Mouse (Mus musculus): ENCODE data around the gene Mycbp. TPM values are rescaled to one million over a fixed set of nuclear protein-coding genes. Genes with fewer than 3 reads are reported as not detected.
"Not testable (repeated sequence)": the region's sequence is repeated elsewhere in the genome, so short reads cannot be mapped to it uniquely, and the experiment has no call there.

Mycbp gene
- polyA plus RNA-seq, 1 experiment from 2014 or later: 80.6 TPM

DNA sequence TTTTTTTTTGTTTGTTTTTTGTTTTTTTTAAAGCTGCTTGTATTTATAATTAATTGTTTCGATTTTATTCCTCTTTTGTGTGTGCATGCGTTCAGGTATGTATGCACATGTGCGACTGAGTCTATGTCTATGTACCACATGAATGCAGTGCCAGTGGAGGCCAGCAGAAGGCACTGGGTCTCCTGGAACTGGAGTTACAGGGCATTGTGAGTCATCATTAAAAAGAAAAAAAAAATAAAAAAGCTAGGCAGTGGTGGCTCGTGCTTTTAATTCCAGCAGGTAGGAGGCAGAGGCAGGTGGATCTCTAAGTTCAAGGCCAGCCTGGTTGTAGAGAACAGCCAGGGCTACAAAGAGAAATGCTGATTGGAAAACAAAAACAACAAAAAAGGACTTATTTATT is 25.4 kb downstream of the Mycbp start:
- H3K4me2 ChIP-seq (ENCODE audit: low read depth, low read length): no peak overlapping the region
- H3K9me3 ChIP-seq (ENCODE audit: control insufficient read depth, low read length): no peaks in the 10 kb centered on the region
- no peak overlapping the region for H3K27ac ChIP-seq (ENCODE audit: low read length)
- H3K27me3 ChIP-seq (ENCODE audit: control insufficient read depth, insufficient read depth, low read depth, low read length): no peaks in the 10 kb centered on the region
- no peak overlapping the region for H3K9ac ChIP-seq (ENCODE audit: low read length)
- H3K36me3 ChIP-seq (ENCODE audit: control insufficient read depth, insufficient read depth, low read length): peaks cover 41% of the 10 kb centered on the region
- 88% methylated on average over 4 of the region's 4 CpGs for WGBS
- H3K4me3 ChIP-seq (ENCODE audit: low read length): no peak overlapping the region
- ATAC-seq (ENCODE audit: low read depth): no peak
- no peaks in the 10 kb centered on the region for H3K4me1 ChIP-seq (replicated peaks; ENCODE audit: control insufficient read depth, insufficient read depth, low read length)

DNA sequence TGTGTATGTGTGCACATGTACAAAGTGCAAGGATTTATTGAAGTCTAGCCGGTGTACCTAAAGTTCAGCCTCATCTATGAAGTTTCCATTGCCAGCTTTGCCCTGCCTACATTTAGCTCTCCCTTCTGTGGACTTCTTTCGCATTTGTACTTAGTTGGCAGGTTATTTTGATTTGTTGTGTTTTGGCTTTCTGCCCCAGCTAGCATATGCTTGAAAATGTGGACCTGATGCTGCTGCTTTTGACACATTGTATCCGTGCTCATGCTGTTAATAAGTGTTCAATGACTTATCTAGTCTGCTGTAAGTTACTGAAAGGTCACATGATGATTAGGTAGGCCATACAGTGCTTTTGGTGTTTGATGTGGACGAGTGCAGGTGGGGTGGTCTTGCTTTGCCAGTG is 29.7 kb downstream of the Mycbp start:
- Histone ChIP-seq H3K4me3 (ENCODE audit: low read length) (no peak overlapping the region), H3K9me3 (ENCODE audit: control insufficient read depth, low read length) (no peaks in the 10 kb centered on the region), H3K27me3 (ENCODE audit: control insufficient read depth, insufficient read depth, low read depth, low read length) (no peaks in the 10 kb centered on the region), H3K4me1 (replicated peaks; ENCODE audit: control insufficient read depth, insufficient read depth, low read length) (no peaks in the 10 kb centered on the region), H3K4me2 (ENCODE audit: low read depth, low read length) (no peak overlapping the region), H3K27ac (ENCODE audit: low read length) (no peak overlapping the region), H3K9ac (ENCODE audit: low read length) (no peak overlapping the region), H3K36me3 (ENCODE audit: control insufficient read depth, insufficient read depth, low read length) (peaks cover 38% of the 10 kb centered on the region)
- no peak for ATAC-seq (ENCODE audit: low read depth)
- WGBS: 84% methylated on average over 4 of the region's 4 CpGs

DNA sequence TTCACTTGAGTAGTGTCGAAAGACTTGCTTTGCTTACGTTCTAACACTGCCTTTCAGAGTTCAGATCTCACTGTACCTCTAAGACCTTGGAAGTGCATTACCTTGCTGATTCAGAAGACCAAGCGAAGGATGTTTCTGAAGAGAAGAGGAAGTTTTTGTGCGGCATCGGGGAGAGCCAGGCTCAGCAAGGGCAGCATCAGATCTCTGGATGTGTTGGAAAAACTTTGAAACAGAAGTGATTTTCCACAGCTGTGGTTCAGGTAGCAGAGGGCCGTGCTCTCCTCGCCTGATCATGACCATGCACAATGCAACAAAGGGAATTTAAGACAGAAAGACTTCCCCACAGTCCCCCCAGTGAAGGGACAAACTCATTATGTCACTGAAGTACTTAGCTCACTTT is 31.4 kb downstream of the Mycbp start:
- no peak for ATAC-seq (ENCODE audit: low read depth)
- H3K36me3 ChIP-seq (ENCODE audit: control insufficient read depth, insufficient read depth, low read length): peaks cover 26% of the 10 kb centered on the region
- WGBS: 88% methylated on average over 7 of the region's 7 CpGs
- H3K27ac ChIP-seq (ENCODE audit: low read length): no peak overlapping the region
- no peaks in the 10 kb centered on the region for H3K27me3 ChIP-seq (ENCODE audit: control insufficient read depth, insufficient read depth, low read depth, low read length)
- no peak overlapping the region for H3K4me2 ChIP-seq (ENCODE audit: low read depth, low read length)
- no peak overlapping the region for H3K4me3 ChIP-seq (ENCODE audit: low read length)
- no peaks in the 10 kb centered on the region for H3K9me3 ChIP-seq (ENCODE audit: control insufficient read depth, low read length)
- H3K9ac ChIP-seq (ENCODE audit: low read length): no peak overlapping the region
- no peaks in the 10 kb centered on the region for H3K4me1 ChIP-seq (replicated peaks; ENCODE audit: control insufficient read depth, insufficient read depth, low read length)

DNA sequence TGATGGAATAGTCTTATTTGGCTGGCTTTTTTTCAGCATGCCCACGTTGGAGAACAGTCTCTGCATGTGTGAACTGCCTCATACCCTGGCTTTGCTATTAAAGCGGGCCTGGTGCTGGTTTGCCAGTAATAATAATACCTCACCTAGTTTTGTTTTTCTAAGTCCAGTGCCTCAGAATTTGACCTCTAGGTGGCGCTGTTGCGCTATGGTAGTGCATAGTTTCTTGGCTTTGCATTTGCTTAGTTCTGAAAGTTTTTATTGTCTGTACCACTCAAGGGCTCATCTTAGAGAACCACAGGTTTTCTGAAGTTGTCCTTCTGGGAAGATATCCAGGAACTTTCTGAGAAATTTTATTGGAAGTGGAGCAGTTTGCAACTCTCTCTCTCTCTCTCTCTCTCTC is 35.2 kb downstream of the Mycbp start:
- H3K4me1 ChIP-seq (replicated peaks; ENCODE audit: control insufficient read depth, insufficient read depth, low read length): no peaks in the 10 kb centered on the region
- no peak for ATAC-seq (ENCODE audit: low read depth)
- no peaks in the 10 kb centered on the region for H3K9me3 ChIP-seq (ENCODE audit: control insufficient read depth, low read length)
- no peak overlapping the region for H3K4me2 ChIP-seq (ENCODE audit: low read depth, low read length)
- H3K4me3 ChIP-seq (ENCODE audit: low read length): no peak overlapping the region
- H3K9ac ChIP-seq (ENCODE audit: low read length): no peak overlapping the region
- H3K36me3 ChIP-seq (ENCODE audit: control insufficient read depth, insufficient read depth, low read length): peaks cover 12% of the 10 kb centered on the region; the same call in 1 of the 2 replicates
- H3K27me3 ChIP-seq (ENCODE audit: control insufficient read depth, insufficient read depth, low read depth, low read length): no peaks in the 10 kb centered on the region
- no peak overlapping the region for H3K27ac ChIP-seq (ENCODE audit: low read length)
- 6% methylated on average over 4 of the region's 4 CpGs for WGBS

DNA sequence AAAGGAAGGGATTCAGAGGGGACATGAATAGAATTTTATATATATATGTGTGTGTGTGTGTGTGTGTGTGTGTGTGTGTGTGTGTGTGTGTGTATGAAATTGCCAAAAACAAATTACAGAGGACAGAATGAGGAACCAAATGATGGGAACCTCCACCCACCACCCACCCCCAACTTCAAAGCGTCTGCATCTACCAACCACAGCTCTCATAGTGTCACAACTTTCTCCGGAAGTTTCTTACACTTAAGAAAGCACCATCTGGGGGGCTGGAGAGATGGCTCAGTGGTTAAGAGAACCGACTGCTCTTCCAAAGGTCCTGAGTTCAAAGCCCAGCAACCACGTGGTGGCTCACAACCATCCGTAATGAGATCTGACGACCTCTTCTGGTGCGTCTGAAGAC is 36.2 kb downstream of the Mycbp start:
- peaks cover 10% of the 10 kb centered on the region; the same call in 1 of the 2 replicates for H3K36me3 ChIP-seq (ENCODE audit: control insufficient read depth, insufficient read depth, low read length)
- H3K9me3 ChIP-seq (ENCODE audit: control insufficient read depth, low read length); H3K9ac ChIP-seq (ENCODE audit: low read length); H3K27ac ChIP-seq (ENCODE audit: low read length); H3K4me2 ChIP-seq (ENCODE audit: low read depth, low read length); H3K27me3 ChIP-seq (ENCODE audit: control insufficient read depth, insufficient read depth, low read depth, low read length); H3K4me3 ChIP-seq (ENCODE audit: low read length); H3K4me1 ChIP-seq (replicated peaks; ENCODE audit: control insufficient read depth, insufficient read depth, low read length); ATAC-seq (ENCODE audit: low read depth): not testable (repeated sequence)
- WGBS: 52% methylated on average over 7 of the region's 7 CpGs

DNA sequence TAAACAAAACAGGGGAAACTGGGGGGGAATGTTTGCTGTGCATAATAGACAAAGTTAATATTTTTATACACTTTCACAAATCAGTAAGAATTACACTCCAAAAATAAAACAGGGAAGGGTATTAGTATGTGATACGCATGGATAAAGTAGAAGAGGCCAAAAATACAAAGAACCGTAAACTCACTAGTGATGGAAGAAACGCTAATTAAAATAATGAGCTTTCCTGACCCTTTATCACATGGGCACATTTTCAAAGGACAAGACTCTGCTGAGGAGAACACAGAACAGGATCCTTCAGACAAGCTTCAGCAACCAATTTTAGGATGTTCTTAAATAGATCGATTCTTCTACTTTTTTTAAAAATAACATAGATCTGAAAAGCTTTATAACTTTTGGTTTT is 42.1 kb downstream of the Mycbp start:
- no peak overlapping the region for H3K9ac ChIP-seq (ENCODE audit: low read length)
- ATAC-seq (ENCODE audit: low read depth): no peak
- no peaks in the 10 kb centered on the region for H3K4me1 ChIP-seq (replicated peaks; ENCODE audit: control insufficient read depth, insufficient read depth, low read length)
- H3K27me3 ChIP-seq (ENCODE audit: control insufficient read depth, insufficient read depth, low read depth, low read length): no peaks in the 10 kb centered on the region
- H3K4me3 ChIP-seq (ENCODE audit: low read length): no peak overlapping the region
- H3K27ac ChIP-seq (ENCODE audit: low read length): no peak overlapping the region
- H3K9me3 ChIP-seq (ENCODE audit: control insufficient read depth, low read length): no peaks in the 10 kb centered on the region
- H3K4me2 ChIP-seq (ENCODE audit: low read depth, low read length): no peak overlapping the region
- 73% methylated on average over 4 of the region's 4 CpGs for WGBS
- H3K36me3 ChIP-seq (ENCODE audit: control insufficient read depth, insufficient read depth, low read length): no peaks in the 10 kb centered on the region

DNA sequence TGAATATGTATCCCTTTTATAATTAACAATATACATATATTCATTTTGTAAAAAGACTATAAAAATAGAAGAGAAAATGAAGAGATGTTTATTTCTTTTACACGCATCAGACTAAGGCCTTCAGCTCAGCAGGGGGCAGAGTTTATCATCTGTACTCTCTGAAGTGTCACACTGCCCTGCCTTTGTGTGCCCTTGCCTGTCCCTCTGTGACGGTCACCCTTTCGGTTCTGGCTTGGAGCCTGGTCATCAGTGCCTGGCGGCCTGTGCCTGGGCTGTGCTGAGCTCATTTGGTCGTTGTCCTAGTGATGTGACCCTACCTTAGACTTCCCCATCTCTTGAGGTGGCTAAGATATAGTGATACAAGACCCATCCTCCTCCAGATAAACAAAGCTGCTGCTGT is 42.5 kb downstream of the Mycbp start:
- 30% methylated on average over 5 of the region's 5 CpGs for WGBS
- H3K4me3 ChIP-seq (ENCODE audit: low read length): no peak overlapping the region
- H3K4me1 ChIP-seq (replicated peaks; ENCODE audit: control insufficient read depth, insufficient read depth, low read length): no peaks in the 10 kb centered on the region
- H3K9me3 ChIP-seq (ENCODE audit: control insufficient read depth, low read length): no peaks in the 10 kb centered on the region
- no peak for ATAC-seq (ENCODE audit: low read depth)
- no peak overlapping the region for H3K4me2 ChIP-seq (ENCODE audit: low read depth, low read length)
- H3K36me3 ChIP-seq (ENCODE audit: control insufficient read depth, insufficient read depth, low read length): no peaks in the 10 kb centered on the region
- no peak overlapping the region for H3K27ac ChIP-seq (ENCODE audit: low read length)
- H3K9ac ChIP-seq (ENCODE audit: low read length): no peak overlapping the region
- H3K27me3 ChIP-seq (ENCODE audit: control insufficient read depth, insufficient read depth, low read depth, low read length): no peaks in the 10 kb centered on the region

DNA sequence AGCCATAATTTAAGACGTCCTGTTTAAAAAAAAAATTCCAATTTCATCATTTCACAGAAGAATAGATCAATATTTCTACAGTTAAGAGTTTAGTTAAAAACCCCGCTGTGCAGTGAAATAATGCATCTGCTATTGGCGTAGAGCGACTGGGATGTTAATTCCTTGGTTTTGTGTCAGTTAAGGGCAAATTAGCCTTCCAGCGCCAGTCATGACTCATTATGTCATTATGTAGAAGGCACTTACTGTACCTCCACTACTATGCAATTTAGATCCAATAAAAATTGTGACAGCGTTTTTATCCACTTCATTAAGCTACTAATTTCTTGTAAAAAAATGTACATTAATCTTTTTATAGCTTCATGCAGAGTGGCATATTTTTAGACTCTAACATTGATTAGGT is 44.3 kb downstream of the Mycbp start:
- Histone ChIP-seq H3K4me1 (replicated peaks; ENCODE audit: control insufficient read depth, insufficient read depth, low read length) (no peaks in the 10 kb centered on the region), H3K27me3 (ENCODE audit: control insufficient read depth, insufficient read depth, low read depth, low read length) (no peaks in the 10 kb centered on the region), H3K27ac (ENCODE audit: low read length) (no peak overlapping the region), H3K9me3 (ENCODE audit: control insufficient read depth, low read length) (no peaks in the 10 kb centered on the region), H3K4me3 (ENCODE audit: low read length) (no peak overlapping the region), H3K36me3 (ENCODE audit: control insufficient read depth, insufficient read depth, low read length) (no peaks in the 10 kb centered on the region), H3K4me2 (ENCODE audit: low read depth, low read length) (no peak overlapping the region), H3K9ac (ENCODE audit: low read length) (no peak overlapping the region)
- 72% methylated on average over 6 of the region's 6 CpGs for WGBS
- no peak for ATAC-seq (ENCODE audit: low read depth)

DNA sequence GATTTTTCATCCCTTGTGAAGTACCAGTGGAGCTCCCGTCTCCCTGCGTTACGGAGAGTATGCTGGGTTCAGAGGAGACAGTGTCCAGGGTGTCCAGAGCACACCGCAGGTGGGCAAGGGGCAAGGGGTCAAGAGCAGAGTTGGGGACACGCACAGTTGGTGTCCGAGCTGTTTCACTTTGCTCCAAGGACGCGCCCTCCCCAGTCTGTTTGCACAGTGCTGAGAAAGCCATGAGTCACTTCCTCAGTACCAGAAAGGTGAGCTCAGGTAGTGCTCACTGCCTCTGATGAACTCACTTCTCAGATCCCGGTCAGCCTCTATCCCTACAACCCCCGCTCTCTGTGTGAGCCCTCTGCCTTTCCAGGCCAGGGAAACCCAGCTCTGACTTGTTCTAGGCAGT is 45.0 kb downstream of the Mycbp start:
- no peaks in the 10 kb centered on the region for H3K27me3 ChIP-seq (ENCODE audit: control insufficient read depth, insufficient read depth, low read depth, low read length)
- H3K27ac ChIP-seq (ENCODE audit: low read length): no peak overlapping the region
- no peaks in the 10 kb centered on the region for H3K4me1 ChIP-seq (replicated peaks; ENCODE audit: control insufficient read depth, insufficient read depth, low read length)
- WGBS: 60% methylated on average over 10 of the region's 10 CpGs
- H3K4me3 ChIP-seq (ENCODE audit: low read length): no peak overlapping the region
- peak overlapping the region; percentile 34; the same call in 1 of the 2 replicates for H3K4me2 ChIP-seq (ENCODE audit: low read depth, low read length)
- no peak overlapping the region for H3K9ac ChIP-seq (ENCODE audit: low read length)
- H3K9me3 ChIP-seq (ENCODE audit: control insufficient read depth, low read length): no peaks in the 10 kb centered on the region
- H3K36me3 ChIP-seq (ENCODE audit: control insufficient read depth, insufficient read depth, low read length): no peaks in the 10 kb centered on the region
- ATAC-seq (ENCODE audit: low read depth): peak; percentile 62; the same call in 1 of the 2 replicates

DNA sequence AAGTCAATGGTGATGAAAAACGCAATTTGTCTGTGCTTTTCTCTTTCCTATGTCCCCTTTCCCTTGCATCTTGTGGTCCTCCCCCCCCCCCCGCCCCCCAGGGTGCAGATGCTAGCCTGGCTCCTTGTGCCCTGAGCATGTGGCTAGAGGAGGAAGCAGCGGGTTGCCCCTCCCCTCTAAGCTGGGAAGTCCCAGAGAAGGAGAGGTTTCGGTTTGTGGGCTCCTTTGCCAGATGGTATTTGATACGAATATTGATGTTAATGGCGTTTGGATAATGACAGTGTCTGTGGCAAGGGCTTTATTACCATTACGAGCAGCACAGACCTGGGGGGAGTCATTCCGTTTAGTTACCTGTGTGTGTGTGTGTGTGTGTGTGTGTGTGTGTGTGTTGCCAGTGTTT is 47.4 kb downstream of the Mycbp start:
- no peaks in the 10 kb centered on the region for H3K9me3 ChIP-seq (ENCODE audit: control insufficient read depth, low read length)
- 52% methylated on average over 7 of the region's 8 CpGs for WGBS
- no peak overlapping the region for H3K9ac ChIP-seq (ENCODE audit: low read length)
- no peaks in the 10 kb centered on the region for H3K36me3 ChIP-seq (ENCODE audit: control insufficient read depth, insufficient read depth, low read length)
- ATAC-seq (ENCODE audit: low read depth): no peak
- H3K4me2 ChIP-seq (ENCODE audit: low read depth, low read length): no peak overlapping the region
- 0 out of 2 replicates have a peak, but pooled peaks cover 2% of the 10 kb centered on the region for H3K4me1 ChIP-seq (replicated peaks; ENCODE audit: control insufficient read depth, insufficient read depth, low read length)
- no peak overlapping the region for H3K4me3 ChIP-seq (ENCODE audit: low read length)
- peaks cover 4% of the 10 kb centered on the region for H3K27me3 ChIP-seq (ENCODE audit: control insufficient read depth, insufficient read depth, low read depth, low read length)
- no peak overlapping the region for H3K27ac ChIP-seq (ENCODE audit: low read length)

Measured in lung, embryonic 16.5 days (tissue).